Mouse (Mus musculus): Measurements from ENCODE around the gene Ate1. TPM values are rescaled to one million over a fixed set of nuclear protein-coding genes. Genes with fewer than 3 reads are reported as not detected.
"Not testable (repeated sequence)": the region's sequence is repeated elsewhere in the genome, so short reads cannot be mapped to it uniquely, and the experiment has no call there.

Gene Ate1
- polyA plus RNA-seq, 1 experiment, result not detected

- 16% methylated on average over 26 of the region's 26 CpGs for WGBS
These were observed 1.7 kb downstream of the Ate1 start for GRCm38 (mm10) chr7:130518213-130519095.

GRCm38 (mm10) chr7:130510243-130510642, 9.9 kb downstream of the Ate1 start:
- Histone ChIP-seq H3K4me1 (ENCODE audit: control insufficient read depth, insufficient read depth, low read length) (peaks cover 2% of the 10 kb centered on the region; the same call in 1 of the 2 replicates), H3K27ac (ENCODE audit: insufficient read depth, low read depth, low read length) (no peak overlapping the region), H3K4me3 (ENCODE audit: insufficient read depth, low read depth, low read length) (no peak overlapping the region)
- TF ChIP-seq POLR2A (IDR thresholded peaks at IDR 0.05; ENCODE audit: insufficient read depth, low read depth, low read length) (no peak), CTCF (IDR thresholded peaks at IDR 0.05; ENCODE audit: insufficient read depth, low read depth, low read length) (no peak)
- WGBS, result 78% methylated on average over 5 of the region's 5 CpGs

More at GRCm38 (mm10) chr7:130518213-130519095, 1.7 kb downstream of the Ate1 start:
- Histone ChIP-seq H3K27ac (ENCODE audit: insufficient read depth, low read depth, low read length) (peak overlapping the region; percentile 83; the same call in 1 of the 2 replicates), H3K4me3 (ENCODE audit: insufficient read depth, low read depth, low read length) (peak overlapping the region; percentile 72), H3K4me1 (ENCODE audit: control insufficient read depth, insufficient read depth, low read length) (peaks cover 2% of the 10 kb centered on the region; the same call in 1 of the 2 replicates)
- TF ChIP-seq POLR2A (IDR thresholded peaks at IDR 0.05; ENCODE audit: insufficient read depth, low read depth, low read length) (no peak), CTCF (IDR thresholded peaks at IDR 0.05; ENCODE audit: insufficient read depth, low read depth, low read length) (no peak)

- no peak for TF ChIP-seq CTCF (IDR thresholded peaks at IDR 0.05; ENCODE audit: insufficient read depth, low read depth, low read length)
- no peak for TF ChIP-seq POLR2A (IDR thresholded peaks at IDR 0.05; ENCODE audit: insufficient read depth, low read depth, low read length)
- Histone ChIP-seq H3K4me1 (ENCODE audit: control insufficient read depth, insufficient read depth, low read length) (no peaks in the 10 kb centered on the region), H3K27ac (ENCODE audit: insufficient read depth, low read depth, low read length) (no peak overlapping the region), H3K4me3 (ENCODE audit: insufficient read depth, low read depth, low read length) (no peak overlapping the region)
- WGBS, result 97% methylated on average over 5 of the region's 5 CpGs
These were observed 17.2 kb downstream of the Ate1 start for GRCm38 (mm10) chr7:130503006-130503405.

- Histone ChIP-seq H3K4me3 (ENCODE audit: insufficient read depth, low read depth, low read length) (no peak overlapping the region), H3K4me1 (ENCODE audit: control insufficient read depth, insufficient read depth, low read length) (no peaks in the 10 kb centered on the region), H3K27ac (ENCODE audit: insufficient read depth, low read depth, low read length) (no peak overlapping the region)
- TF ChIP-seq CTCF (IDR thresholded peaks at IDR 0.05; ENCODE audit: insufficient read depth, low read depth, low read length), result no peak
- no peak for TF ChIP-seq POLR2A (IDR thresholded peaks at IDR 0.05; ENCODE audit: insufficient read depth, low read depth, low read length)
- WGBS, result 26% methylated on average over 1 of the region's 1 CpGs
These were observed 18.7 kb downstream of the Ate1 start for GRCm38 (mm10) chr7:130501499-130501898.

GRCm38 (mm10) chr7:130493346-130493745, 26.8 kb downstream of the Ate1 start:
- 60% methylated on average over 3 of the region's 3 CpGs for WGBS
- peaks cover 3% of the 10 kb centered on the region; the same call in 1 of the 2 replicates for H3K4me1 ChIP-seq (ENCODE audit: control insufficient read depth, insufficient read depth, low read length)
- H3K27ac ChIP-seq (ENCODE audit: insufficient read depth, low read depth, low read length), result no peak overlapping the region
- no peak overlapping the region for H3K4me3 ChIP-seq (ENCODE audit: insufficient read depth, low read depth, low read length)
- TF ChIP-seq POLR2A (IDR thresholded peaks at IDR 0.05; ENCODE audit: insufficient read depth, low read depth, low read length) (no peak), CTCF (IDR thresholded peaks at IDR 0.05; ENCODE audit: insufficient read depth, low read depth, low read length) (no peak)

- H3K4me1 ChIP-seq (ENCODE audit: control insufficient read depth, insufficient read depth, low read length), result peaks cover 3% of the 10 kb centered on the region; the same call in 1 of the 2 replicates
- no peak overlapping the region for H3K27ac ChIP-seq (ENCODE audit: insufficient read depth, low read depth, low read length)
- no peak overlapping the region for H3K4me3 ChIP-seq (ENCODE audit: insufficient read depth, low read depth, low read length)
- TF ChIP-seq CTCF (IDR thresholded peaks at IDR 0.05; ENCODE audit: insufficient read depth, low read depth, low read length), result no peak
- no peak for TF ChIP-seq POLR2A (IDR thresholded peaks at IDR 0.05; ENCODE audit: insufficient read depth, low read depth, low read length)
These were observed 28.1 kb downstream of the Ate1 start for GRCm38 (mm10) chr7:130492026-130492425.

- WGBS, result 95% methylated on average over 3 of the region's 3 CpGs
- H3K4me1 ChIP-seq (ENCODE audit: control insufficient read depth, insufficient read depth, low read length); H3K27ac ChIP-seq (ENCODE audit: insufficient read depth, low read depth, low read length); H3K4me3 ChIP-seq (ENCODE audit: insufficient read depth, low read depth, low read length): not testable (repeated sequence)
These were observed 41.2 kb downstream of the Ate1 start for GRCm38 (mm10) chr7:130479003-130479402.

GRCm38 (mm10) chr7:130475970-130476369, 44.2 kb downstream of the Ate1 start:
- Histone ChIP-seq H3K27ac (ENCODE audit: insufficient read depth, low read depth, low read length) (no peak overlapping the region), H3K4me1 (ENCODE audit: control insufficient read depth, insufficient read depth, low read length) (no peaks in the 10 kb centered on the region), H3K4me3 (ENCODE audit: insufficient read depth, low read depth, low read length) (no peak overlapping the region)
- TF ChIP-seq CTCF (IDR thresholded peaks at IDR 0.05; ENCODE audit: insufficient read depth, low read depth, low read length), result no peak
- no peak for TF ChIP-seq POLR2A (IDR thresholded peaks at IDR 0.05; ENCODE audit: insufficient read depth, low read depth, low read length)
- 22% methylated on average over 2 of the region's 2 CpGs for WGBS

GRCm38 (mm10) chr7:130473881-130474280, 46.3 kb downstream of the Ate1 start:
- WGBS, result 78% methylated on average over 3 of the region's 3 CpGs
- TF ChIP-seq POLR2A (IDR thresholded peaks at IDR 0.05; ENCODE audit: insufficient read depth, low read depth, low read length) (no peak), CTCF (IDR thresholded peaks at IDR 0.05; ENCODE audit: insufficient read depth, low read depth, low read length) (no peak)
- H3K4me3 ChIP-seq (ENCODE audit: insufficient read depth, low read depth, low read length), result no peak overlapping the region
- H3K27ac ChIP-seq (ENCODE audit: insufficient read depth, low read depth, low read length), result no peak overlapping the region
- H3K4me1 ChIP-seq (ENCODE audit: control insufficient read depth, insufficient read depth, low read length), result no peaks in the 10 kb centered on the region
